Mouse (Mus musculus): ENCODE data around the gene Cwc27. TPM values are rescaled to one million over a fixed set of nuclear protein-coding genes. Genes with fewer than 3 reads are reported as not detected.
A peak's percentile ranks its signal among the peaks of the same experiment; 100 is the strongest.

Cwc27 gene
- polyA plus RNA-seq, 1 experiment from 2014 or later: 34.4 TPM

GRCm38 (mm10) chr13:104684361-104685011 is 132.5 kb downstream of the Cwc27 start:
- no peak overlapping the region for H3K4me3 ChIP-seq (replicated peaks)
- peaks cover 12% of the 10 kb centered on the region for H3K4me1 ChIP-seq (replicated peaks)
- 38% methylated on average over 6 of the region's 6 CpGs for WGBS
- no peaks in the 10 kb centered on the region for H3K9me3 ChIP-seq
- ATAC-seq (ENCODE audit: insufficient number of reproducible peaks, insufficient read depth, low FRiP score, low TSS enrichment, low read depth): no peak
- no peaks in the 10 kb centered on the region for H3K36me3 ChIP-seq
- H3K27me3 ChIP-seq: no peaks in the 10 kb centered on the region
- H3K9ac ChIP-seq (replicated peaks): no peak overlapping the region
- no peak overlapping the region for H3K4me2 ChIP-seq
- H3K27ac ChIP-seq: peak overlapping the region; percentile 31

GRCm38 (mm10) chr13:104681212-104681611 is 135.7 kb downstream of the Cwc27 start:
- Histone ChIP-seq H3K9ac (replicated peaks) (no peak overlapping the region), H3K4me3 (replicated peaks) (no peak overlapping the region), H3K27ac (no peak overlapping the region), H3K4me2 (no peak overlapping the region), H3K9me3 (peaks cover 5% of the 10 kb centered on the region; the same call in 1 of the 2 replicates), H3K27me3 (no peaks in the 10 kb centered on the region), H3K4me1 (replicated peaks) (peaks cover 12% of the 10 kb centered on the region), H3K36me3 (no peaks in the 10 kb centered on the region)
- WGBS: 72% methylated on average over 1 of the region's 1 CpGs
- ATAC-seq (ENCODE audit: insufficient number of reproducible peaks, insufficient read depth, low FRiP score, low TSS enrichment, low read depth): no peak

GRCm38 (mm10) chr13:104661188-104661587 is 155.8 kb downstream of the Cwc27 start:
- ATAC-seq (ENCODE audit: insufficient number of reproducible peaks, insufficient read depth, low FRiP score, low TSS enrichment, low read depth): no peak
- H3K27me3 ChIP-seq: no peaks in the 10 kb centered on the region
- WGBS: 93% methylated on average over 9 of the region's 9 CpGs
- H3K4me2 ChIP-seq: no peak overlapping the region
- peaks cover 14% of the 10 kb centered on the region for H3K36me3 ChIP-seq
- no peaks in the 10 kb centered on the region for H3K9me3 ChIP-seq
- no peak overlapping the region for H3K9ac ChIP-seq (replicated peaks)
- no peak overlapping the region for H3K4me3 ChIP-seq (replicated peaks)
- H3K4me1 ChIP-seq (replicated peaks): no peaks in the 10 kb centered on the region
- no peak overlapping the region for H3K27ac ChIP-seq

GRCm38 (mm10) chr13:104660042-104660680 is 156.8 kb downstream of the Cwc27 start:
- Histone ChIP-seq H3K4me3 (replicated peaks) (no peak overlapping the region), H3K9me3 (no peaks in the 10 kb centered on the region), H3K27ac (no peak overlapping the region), H3K36me3 (peaks cover 14% of the 10 kb centered on the region), H3K4me2 (no peak overlapping the region), H3K4me1 (replicated peaks) (no peaks in the 10 kb centered on the region), H3K9ac (replicated peaks) (no peak overlapping the region), H3K27me3 (no peaks in the 10 kb centered on the region)
- WGBS: 91% methylated on average over 7 of the region's 7 CpGs
- ATAC-seq (ENCODE audit: insufficient number of reproducible peaks, insufficient read depth, low FRiP score, low TSS enrichment, low read depth): no peak

GRCm38 (mm10) chr13:104656666-104657272 is 160.2 kb downstream of the Cwc27 start:
- WGBS: 91% methylated on average over 5 of the region's 5 CpGs
- H3K4me2 ChIP-seq: no peak overlapping the region
- H3K4me3 ChIP-seq (replicated peaks): no peak overlapping the region
- ATAC-seq (ENCODE audit: insufficient number of reproducible peaks, insufficient read depth, low FRiP score, low TSS enrichment, low read depth): no peak
- H3K27me3 ChIP-seq: no peaks in the 10 kb centered on the region
- 0 out of 2 replicates have a peak, but pooled peaks cover 2% of the 10 kb centered on the region for H3K4me1 ChIP-seq (replicated peaks)
- no peak overlapping the region for H3K27ac ChIP-seq
- peaks cover 14% of the 10 kb centered on the region for H3K36me3 ChIP-seq
- no peaks in the 10 kb centered on the region for H3K9me3 ChIP-seq
- no peak overlapping the region for H3K9ac ChIP-seq (replicated peaks)

GRCm38 (mm10) chr13:104655137-104655536 is 161.8 kb downstream of the Cwc27 start:
- Histone ChIP-seq H3K4me2 (no peak overlapping the region), H3K9me3 (no peaks in the 10 kb centered on the region), H3K36me3 (peaks cover 2% of the 10 kb centered on the region; the same call in 1 of the 2 replicates), H3K4me1 (replicated peaks) (0 out of 2 replicates have a peak, but pooled peaks cover 2% of the 10 kb centered on the region), H3K27ac (no peak overlapping the region), H3K9ac (replicated peaks) (no peak overlapping the region), H3K27me3 (no peaks in the 10 kb centered on the region), H3K4me3 (replicated peaks) (no peak overlapping the region)
- WGBS: 82% methylated on average over 3 of the region's 3 CpGs
- no peak for ATAC-seq (ENCODE audit: insufficient number of reproducible peaks, insufficient read depth, low FRiP score, low TSS enrichment, low read depth)

- 0 out of 2 replicates have a peak, but pooled peaks cover 2% of the 10 kb centered on the region for H3K4me1 ChIP-seq (replicated peaks)
- no peak overlapping the region for H3K9ac ChIP-seq (replicated peaks)
- no peak overlapping the region for H3K4me2 ChIP-seq
- H3K27me3 ChIP-seq: no peaks in the 10 kb centered on the region
- H3K4me3 ChIP-seq (replicated peaks): no peak overlapping the region
- no peak for ATAC-seq (ENCODE audit: insufficient number of reproducible peaks, insufficient read depth, low FRiP score, low TSS enrichment, low read depth)
- H3K36me3 ChIP-seq: no peaks in the 10 kb centered on the region
- H3K9me3 ChIP-seq: no peaks in the 10 kb centered on the region
- WGBS: 88% methylated on average over 2 of the region's 2 CpGs
- no peak overlapping the region for H3K27ac ChIP-seq
Measured at GRCm38 (mm10) chr13:104651763-104652162, 165.2 kb downstream of the Cwc27 start.

GRCm38 (mm10) chr13:104650654-104651053 is 166.3 kb downstream of the Cwc27 start:
- Histone ChIP-seq H3K36me3 (no peaks in the 10 kb centered on the region), H3K27me3 (no peaks in the 10 kb centered on the region), H3K4me3 (replicated peaks) (no peak overlapping the region), H3K9ac (replicated peaks) (no peak overlapping the region), H3K4me1 (replicated peaks) (0 out of 2 replicates have a peak, but pooled peaks cover 2% of the 10 kb centered on the region), H3K27ac (no peak overlapping the region), H3K4me2 (no peak overlapping the region), H3K9me3 (no peaks in the 10 kb centered on the region)
- WGBS: 68% methylated on average over 2 of the region's 2 CpGs
- no peak for ATAC-seq (ENCODE audit: insufficient number of reproducible peaks, insufficient read depth, low FRiP score, low TSS enrichment, low read depth)

- Histone ChIP-seq H3K4me1 (replicated peaks) (0 out of 2 replicates have a peak, but pooled peaks cover 2% of the 10 kb centered on the region), H3K9ac (replicated peaks) (no peak overlapping the region), H3K4me3 (replicated peaks) (no peak overlapping the region), H3K9me3 (no peaks in the 10 kb centered on the region), H3K4me2 (no peak overlapping the region), H3K36me3 (no peaks in the 10 kb centered on the region), H3K27ac (no peak overlapping the region), H3K27me3 (no peaks in the 10 kb centered on the region)
- WGBS: 60% methylated on average over 5 of the region's 5 CpGs
- ATAC-seq (ENCODE audit: insufficient number of reproducible peaks, insufficient read depth, low FRiP score, low TSS enrichment, low read depth): no peak
Measured at GRCm38 (mm10) chr13:104650145-104650544, 166.8 kb downstream of the Cwc27 start.

- no peaks in the 10 kb centered on the region for H3K36me3 ChIP-seq
- no peak overlapping the region for H3K4me2 ChIP-seq
- no peak overlapping the region for H3K27ac ChIP-seq
- no peaks in the 10 kb centered on the region for H3K9me3 ChIP-seq
- no peaks in the 10 kb centered on the region for H3K4me1 ChIP-seq (replicated peaks)
- WGBS: 89% methylated on average over 6 of the region's 6 CpGs
- H3K9ac ChIP-seq (replicated peaks): no peak overlapping the region
- no peaks in the 10 kb centered on the region for H3K27me3 ChIP-seq
- no peak overlapping the region for H3K4me3 ChIP-seq (replicated peaks)
- no peak for ATAC-seq (ENCODE audit: insufficient number of reproducible peaks, insufficient read depth, low FRiP score, low TSS enrichment, low read depth)
Measured at GRCm38 (mm10) chr13:104645778-104646425, 171.0 kb downstream of the Cwc27 start.

- Histone ChIP-seq H3K4me3 (replicated peaks) (no peak overlapping the region), H3K27ac (no peak overlapping the region), H3K27me3 (no peaks in the 10 kb centered on the region), H3K4me2 (no peak overlapping the region), H3K4me1 (replicated peaks) (no peaks in the 10 kb centered on the region), H3K36me3 (no peaks in the 10 kb centered on the region), H3K9me3 (no peaks in the 10 kb centered on the region), H3K9ac (replicated peaks) (no peak overlapping the region)
- no peak for ATAC-seq (ENCODE audit: insufficient number of reproducible peaks, insufficient read depth, low FRiP score, low TSS enrichment, low read depth)
- 91% methylated on average over 1 of the region's 1 CpGs for WGBS
Measured at GRCm38 (mm10) chr13:104644185-104644584, 172.8 kb downstream of the Cwc27 start.

All from limb, embryonic 12.5 days (tissue).